Mouse (Mus musculus): ENCODE results near the gene Kdm1b. TPM values are rescaled to one million over a fixed set of nuclear protein-coding genes. Genes with fewer than 3 reads are reported as not detected.
A peak's percentile ranks its signal among the peaks of the same experiment; 100 is the strongest.

Kdm1b gene
- polyA plus RNA-seq, 1 experiment from 2014 or later = 11.8 TPM

- H3K4me2 ChIP-seq = no peak overlapping the region
- H3K4me1 ChIP-seq = no peaks in the 10 kb centered on the region
- no peak overlapping the region for H3K4me3 ChIP-seq (replicated peaks)
- H3K9ac ChIP-seq = no peak overlapping the region
- H3K27me3 ChIP-seq = no peaks in the 10 kb centered on the region
- H3K27ac ChIP-seq = no peak overlapping the region
- H3K9me3 ChIP-seq (replicated peaks) = no peaks in the 10 kb centered on the region
- H3K36me3 ChIP-seq = no peaks in the 10 kb centered on the region; the same call in 1 of the 2 replicates
- 88% methylated on average over 4 of the region's 4 CpGs for WGBS
- ATAC-seq (replicated peaks; ENCODE audit: low FRiP score) = no peak
These were observed 9.7 kb upstream of the Kdm1b start for GRCm38 (mm10) chr13:47033602-47034001.

GRCm38 (mm10) chr13:47037946-47038345, 5.4 kb upstream of the Kdm1b start:
- no peak for ATAC-seq (replicated peaks; ENCODE audit: low FRiP score)
- WGBS = 88% methylated on average over 6 of the region's 6 CpGs
- Histone ChIP-seq H3K27ac (no peak overlapping the region), H3K4me1 (peaks cover 7% of the 10 kb centered on the region), H3K9ac (no peak overlapping the region), H3K27me3 (no peaks in the 10 kb centered on the region), H3K4me2 (no peak overlapping the region), H3K4me3 (replicated peaks) (no peak overlapping the region), H3K36me3 (no peaks in the 10 kb centered on the region), H3K9me3 (replicated peaks) (no peaks in the 10 kb centered on the region)

GRCm38 (mm10) chr13:47040061-47040460, 3.2 kb upstream of the Kdm1b start:
- no peak overlapping the region; the same call in 1 of the 2 replicates for H3K27ac ChIP-seq
- ATAC-seq (replicated peaks; ENCODE audit: low FRiP score) = no peak
- WGBS = 74% methylated on average over 5 of the region's 5 CpGs

GRCm38 (mm10) chr13:47042024-47042633, 1.2 kb upstream of the Kdm1b start:
- H3K4me2 ChIP-seq = peak overlapping the region; percentile 93
- H3K36me3 ChIP-seq = no peaks in the 10 kb centered on the region
- no peak for ATAC-seq (replicated peaks; ENCODE audit: low FRiP score)
- H3K9me3 ChIP-seq (replicated peaks) = no peaks in the 10 kb centered on the region
- peaks cover 18% of the 10 kb centered on the region for H3K4me1 ChIP-seq
- WGBS = 50% methylated on average over 8 of the region's 8 CpGs
- H3K27me3 ChIP-seq = no peaks in the 10 kb centered on the region
- peak overlapping the region; percentile 88 for H3K4me3 ChIP-seq (replicated peaks)
- peak overlapping the region; percentile 54; the same call in 1 of the 2 replicates for H3K27ac ChIP-seq
- 0 out of 2 replicates have a peak overlapping the region, but pooled peaks have one; percentile 40 for H3K9ac ChIP-seq

More at GRCm38 (mm10) chr13:47040061-47040460, 3.2 kb upstream of the Kdm1b start:
- Histone ChIP-seq H3K36me3 (no peaks in the 10 kb centered on the region), H3K4me1 (peaks cover 17% of the 10 kb centered on the region), H3K4me2 (no peak overlapping the region), H3K9me3 (replicated peaks) (no peaks in the 10 kb centered on the region), H3K27me3 (no peaks in the 10 kb centered on the region), H3K4me3 (replicated peaks) (no peak overlapping the region), H3K9ac (no peak overlapping the region)

GRCm38 (mm10) chr13:47043833-47044616, 726 bp downstream of the Kdm1b start:
- Histone ChIP-seq H3K27me3 (no peaks in the 10 kb centered on the region), H3K4me3 (replicated peaks) (peak overlapping the region; percentile 88), H3K36me3 (peaks cover 6% of the 10 kb centered on the region; the same call in 1 of the 2 replicates), H3K9me3 (replicated peaks) (no peaks in the 10 kb centered on the region), H3K9ac (peak overlapping the region; percentile 77), H3K4me1 (peaks cover 19% of the 10 kb centered on the region), H3K27ac (peak overlapping the region; percentile 69), H3K4me2 (peak overlapping the region; percentile 93)
- WGBS = under 1% methylated on average over 45 of the region's 45 CpGs
- ATAC-seq (replicated peaks; ENCODE audit: low FRiP score) = peak; percentile 56

GRCm38 (mm10) chr13:47044617-47044947, 1.3 kb downstream of the Kdm1b start, which contains the start of gene Tpmt:
Tpmt (minus strand) TSS chr13:47044737.
- H3K4me1 ChIP-seq = peaks cover 16% of the 10 kb centered on the region
- ATAC-seq (replicated peaks; ENCODE audit: low FRiP score) = no peak
- H3K27ac ChIP-seq = peak within 1 kb of the TSS; percentile 69
- peak within 1 kb of the TSS; percentile 77 for H3K9ac ChIP-seq
- no peaks in the 10 kb centered on the region for H3K9me3 ChIP-seq (replicated peaks)
- 17% methylated on average over 10 of the region's 10 CpGs for WGBS
- peak within 1 kb of the TSS; percentile 88 for H3K4me3 ChIP-seq (replicated peaks)
- peak within 1 kb of the TSS; percentile 93 for H3K4me2 ChIP-seq
- H3K36me3 ChIP-seq = peaks cover 11% of the 10 kb centered on the region
- H3K27me3 ChIP-seq = no peaks in the 10 kb centered on the region

GRCm38 (mm10) chr13:47047996-47048395, 4.7 kb downstream of the Kdm1b start:
- H3K36me3 ChIP-seq = peaks cover 36% of the 10 kb centered on the region
- no peak overlapping the region for H3K4me2 ChIP-seq
- H3K9ac ChIP-seq = no peak overlapping the region
- 89% methylated on average over 4 of the region's 4 CpGs for WGBS
- no peaks in the 10 kb centered on the region for H3K27me3 ChIP-seq
- no peak for ATAC-seq (replicated peaks; ENCODE audit: low FRiP score)
- H3K9me3 ChIP-seq (replicated peaks) = no peaks in the 10 kb centered on the region
- H3K4me1 ChIP-seq = peaks cover 15% of the 10 kb centered on the region
- H3K27ac ChIP-seq = no peak overlapping the region
- no peak overlapping the region for H3K4me3 ChIP-seq (replicated peaks)

GRCm38 (mm10) chr13:47050009-47050408, 6.7 kb downstream of the Kdm1b start:
- Histone ChIP-seq H3K27me3 (no peaks in the 10 kb centered on the region), H3K36me3 (peaks cover 46% of the 10 kb centered on the region), H3K4me3 (replicated peaks) (no peak overlapping the region), H3K4me2 (no peak overlapping the region), H3K27ac (no peak overlapping the region), H3K4me1 (peaks cover 5% of the 10 kb centered on the region; the same call in 1 of the 2 replicates), H3K9ac (no peak overlapping the region), H3K9me3 (replicated peaks) (no peaks in the 10 kb centered on the region)
- no peak for ATAC-seq (replicated peaks; ENCODE audit: low FRiP score)
- 75% methylated on average over 4 of the region's 4 CpGs for WGBS

GRCm38 (mm10) chr13:47053971-47054370, 10.7 kb downstream of the Kdm1b start:
- Histone ChIP-seq H3K27me3 (no peaks in the 10 kb centered on the region), H3K4me1 (peaks cover 3% of the 10 kb centered on the region; the same call in 1 of the 2 replicates), H3K27ac (no peak overlapping the region), H3K4me3 (replicated peaks) (no peak overlapping the region), H3K9ac (no peak overlapping the region), H3K9me3 (replicated peaks) (no peaks in the 10 kb centered on the region), H3K36me3 (peaks cover 56% of the 10 kb centered on the region), H3K4me2 (no peak overlapping the region)
- ATAC-seq (replicated peaks; ENCODE audit: low FRiP score) = no peak
- 84% methylated on average over 10 of the region's 10 CpGs for WGBS

- Histone ChIP-seq H3K9ac (no peak overlapping the region), H3K36me3 (peaks cover 59% of the 10 kb centered on the region), H3K4me2 (no peak overlapping the region), H3K27ac (no peak overlapping the region), H3K9me3 (replicated peaks) (no peaks in the 10 kb centered on the region), H3K27me3 (no peaks in the 10 kb centered on the region), H3K4me1 (peaks cover 3% of the 10 kb centered on the region; the same call in 1 of the 2 replicates), H3K4me3 (replicated peaks) (no peak overlapping the region)
- WGBS = 93% methylated on average over 11 of the region's 11 CpGs
- no peak for ATAC-seq (replicated peaks; ENCODE audit: low FRiP score)
These were observed 12.8 kb downstream of the Kdm1b start for GRCm38 (mm10) chr13:47056126-47056525.

- Histone ChIP-seq H3K9ac (no peak overlapping the region), H3K4me3 (replicated peaks) (no peak overlapping the region), H3K4me1 (peaks cover under 1% of the 10 kb centered on the region; the same call in 1 of the 2 replicates), H3K27me3 (no peaks in the 10 kb centered on the region), H3K27ac (no peak overlapping the region), H3K9me3 (replicated peaks) (no peaks in the 10 kb centered on the region), H3K4me2 (no peak overlapping the region), H3K36me3 (peaks cover 61% of the 10 kb centered on the region)
- no peak for ATAC-seq (replicated peaks; ENCODE audit: low FRiP score)
- WGBS = 93% methylated on average over 5 of the region's 5 CpGs
These were observed 13.5 kb downstream of the Kdm1b start for GRCm38 (mm10) chr13:47056781-47057180.

GRCm38 (mm10) chr13:47062756-47063155, 19.5 kb downstream of the Kdm1b start:
- no peak overlapping the region for H3K4me2 ChIP-seq
- H3K9me3 ChIP-seq (replicated peaks) = no peaks in the 10 kb centered on the region
- 95% methylated on average over 17 of the region's 17 CpGs for WGBS
- 0 out of 2 replicates have a peak, but pooled peaks cover 4% of the 10 kb centered on the region for H3K4me1 ChIP-seq
- H3K36me3 ChIP-seq = peaks cover 70% of the 10 kb centered on the region
- H3K4me3 ChIP-seq (replicated peaks) = no peak overlapping the region
- H3K27me3 ChIP-seq = no peaks in the 10 kb centered on the region
- H3K27ac ChIP-seq = no peak overlapping the region
- ATAC-seq (replicated peaks; ENCODE audit: low FRiP score) = no peak
- no peak overlapping the region for H3K9ac ChIP-seq
